Mouse (Mus musculus) layer of hippocampus, adult 9-11 months (tissue): ENCODE measurements around the gene Prl6a1.

Experiments
- DNase-seq: peaks from one replicate; pipeline ENCODE4 v3.0.0; 2022

Gene Prl6a1

GRCm38 (mm10) chr13:27312334-27313225 is at the start of gene Prl6a1:
Gene Prl6a1 (plus strand): TSS chr13:27312627.
- DNase-seq = no peak

GRCm38 (mm10) chr13:27334989-27335388 is 22.6 kb downstream of the Prl6a1 start:
- no peak for DNase-seq

- DNase-seq = no peak
These were observed 30.4 kb downstream of the Prl6a1 start for GRCm38 (mm10) chr13:27342733-27343275.

- DNase-seq = no peak
These were observed 32.9 kb downstream of the Prl6a1 start, which contains the start of gene Prl8a2 for GRCm38 (mm10) chr13:27345373-27345772. Gene Prl8a2 (plus strand): TSS chr13:27345673.
